Mouse (Mus musculus) kidney, postnatal 0 days (tissue): ENCODE results near the gene Tubal3. TPM values are rescaled to one million over a fixed set of nuclear protein-coding genes. Genes with fewer than 3 reads are reported as not detected.

Experiments
- ATAC-seq: fragments of 200-750 bp; cut with Nextera tagmentation; replicated peaks from 2 replicates; pipeline ENCODE4 v1.8.0; 2017; ENCODE audit warnings: low read depth, moderate number of reproducible peaks, moderate TSS enrichment, moderate library complexity; ENCODE audit not compliant: low FRiP score
- DNase-seq: peaks from one replicate; pipeline ENCODE4 v3.0.0-alpha.2; 2016; ENCODE audit warnings: low spot score
- H3K27ac ChIP-seq: fragments of 300-500 bp; sonication (generic); 2 replicates; pipeline ENCODE4 v1.5.1; 2014; ENCODE audit warnings: mild to moderate bottlenecking
- H3K27me3 ChIP-seq: fragments of 300-500 bp; sonication (generic); 2 replicates; pipeline ENCODE4 v1.6.1; 2014; ENCODE audit warnings: low read length, mixed read lengths; ENCODE audit not compliant: insufficient read depth
- H3K36me3 ChIP-seq: fragments of 300-500 bp; sonication (generic); 2 replicates; pipeline ENCODE4 v1.6.1; 2014; ENCODE audit warnings: low read length, mixed read lengths; ENCODE audit not compliant: insufficient read depth
- H3K4me1 ChIP-seq: fragments of 300-500 bp; sonication (generic); replicated peaks from 2 replicates; pipeline ENCODE4 v1.6.1; 2014; ENCODE audit warnings: antibody characterized with exemption, low read length, mixed read lengths; ENCODE audit not compliant: insufficient read depth
- H3K4me2 ChIP-seq: fragments of 300-500 bp; sonication (generic); 2 replicates; pipeline ENCODE4 v1.6.1; 2014; ENCODE audit warnings: mild to moderate bottlenecking, low read length, moderate library complexity, mixed read lengths
- H3K4me3 ChIP-seq: fragments of 300-500 bp; sonication (generic); replicated peaks from 2 replicates; pipeline ENCODE4 v1.5.1; 2014; ENCODE audit warnings: low read depth, low read length
- H3K9ac ChIP-seq: fragments of 300-500 bp; sonication (generic); 2 replicates; pipeline ENCODE4 v1.6.1; 2014; ENCODE audit warnings: low read depth, low read length
- H3K9me3 ChIP-seq: fragments of 300-500 bp; sonication (generic); replicated peaks from 2 replicates; pipeline ENCODE4 v1.6.1; 2016; ENCODE audit warnings: low read length, inconsistent platforms, mixed read lengths
- CTCF ChIP-seq: IDR thresholded peaks from 2 replicates; pipeline ENCODE4 v1.5.1; 2016; ENCODE audit warnings: antibody characterized with exemption, low read depth, mild to moderate bottlenecking, moderate library complexity
- WGBS: fragments of 180-500 bp; shearing (Covaris S2); extraction: QIAGEN DNeasy Blood & Tissue Kit; methylation state at CpG from one replicate; pipeline ENCODE4 v1.1.7; 2014; 5-methylcytosine and 5-hydroxymethylcytosine counted together
- polyA plus RNA-seq: library from polyadenylated mRNA; unstranded; fragments of >200 nt; fragmentation: Nextera tagmentation; extraction: Ambion mirVana; gene quantifications from 2 replicates; pipeline ENCODE4 v1.2.1, GENCODE M21; 2015

Gene Tubal3
- polyA plus RNA-seq, 1 experiment from 2014 or later = not detected

GRCm38 (mm10) chr13:3886663-3887062, 31.4 kb upstream of the Tubal3 start:
- no peaks in the 10 kb centered on the region; the same call in 1 of the 2 replicates for H3K4me1 ChIP-seq
- 94% methylated on average over 7 of the region's 7 CpGs for WGBS
- no peaks in the 10 kb centered on the region for H3K9me3 ChIP-seq
- H3K27ac ChIP-seq = no peak overlapping the region
- H3K4me3 ChIP-seq = no peak overlapping the region
- no peak for TF ChIP-seq CTCF
- H3K9ac ChIP-seq = no peak overlapping the region
- peaks cover 47% of the 10 kb centered on the region for H3K36me3 ChIP-seq
- no peak overlapping the region for H3K4me2 ChIP-seq
- H3K27me3 ChIP-seq = no peaks in the 10 kb centered on the region
- DNase-seq (no peak), ATAC-seq (no peak)

GRCm38 (mm10) chr13:3889111-3889510, 29.0 kb upstream of the Tubal3 start:
- no peak overlapping the region for H3K4me2 ChIP-seq
- DNase-seq (no peak), ATAC-seq (no peak)
- WGBS = 91% methylated on average over 3 of the region's 3 CpGs
- no peak overlapping the region for H3K9ac ChIP-seq
- no peaks in the 10 kb centered on the region for H3K27me3 ChIP-seq
- no peak overlapping the region for H3K27ac ChIP-seq
- no peak for TF ChIP-seq CTCF
- H3K9me3 ChIP-seq = no peaks in the 10 kb centered on the region
- H3K36me3 ChIP-seq = peaks cover 42% of the 10 kb centered on the region
- H3K4me1 ChIP-seq = no peaks in the 10 kb centered on the region; the same call in 1 of the 2 replicates
- no peak overlapping the region for H3K4me3 ChIP-seq

- ATAC-seq = no peak
- Histone ChIP-seq H3K4me1 (no peaks in the 10 kb centered on the region; the same call in 1 of the 2 replicates), H3K36me3 (peaks cover 32% of the 10 kb centered on the region), H3K27ac (0 out of 2 replicates have a peak overlapping the region, but pooled peaks have one; percentile 31), H3K4me2 (no peak overlapping the region), H3K27me3 (no peaks in the 10 kb centered on the region), H3K4me3 (no peak overlapping the region), H3K9ac (no peak overlapping the region), H3K9me3 (no peaks in the 10 kb centered on the region)
- WGBS = 34% methylated on average over 8 of the region's 8 CpGs
- DNase-seq = peak; percentile 14
- TF ChIP-seq CTCF = no peak
Observed at GRCm38 (mm10) chr13:3890061-3890460, 28.0 kb upstream of the Tubal3 start.

- Histone ChIP-seq H3K4me3 (peak overlapping the region; percentile 44), H3K9me3 (no peaks in the 10 kb centered on the region), H3K27me3 (no peaks in the 10 kb centered on the region), H3K4me1 (no peaks in the 10 kb centered on the region; the same call in 1 of the 2 replicates), H3K9ac (peak overlapping the region; percentile 63; the same call in 1 of the 2 replicates), H3K4me2 (peak overlapping the region; percentile 54), H3K27ac (peak overlapping the region; percentile 51), H3K36me3 (peaks cover 19% of the 10 kb centered on the region)
- peak; percentile 43 for ATAC-seq
- WGBS = 31% methylated on average over 8 of the region's 8 CpGs
- TF ChIP-seq CTCF = no peak
- DNase-seq = peak; percentile 39
Observed at GRCm38 (mm10) chr13:3891479-3892087, 26.5 kb upstream of the Tubal3 start.

GRCm38 (mm10) chr13:3892601-3893000, 25.5 kb upstream of the Tubal3 start:
- 18% methylated on average over 7 of the region's 7 CpGs for WGBS
- ATAC-seq = no peak
- TF ChIP-seq CTCF = no peak
- Histone ChIP-seq H3K4me1 (no peaks in the 10 kb centered on the region; the same call in 1 of the 2 replicates), H3K4me2 (peak overlapping the region; percentile 54), H3K36me3 (peaks cover 9% of the 10 kb centered on the region), H3K9ac (peak overlapping the region; percentile 63; the same call in 1 of the 2 replicates), H3K9me3 (no peaks in the 10 kb centered on the region), H3K27me3 (no peaks in the 10 kb centered on the region), H3K4me3 (peak overlapping the region; percentile 44), H3K27ac (0 out of 2 replicates have a peak overlapping the region, but pooled peaks have one; percentile 51)
- DNase-seq = peak; percentile 25

GRCm38 (mm10) chr13:3893126-3893734, 24.8 kb upstream of the Tubal3 start:
- WGBS = under 1% methylated on average over 35 of the region's 35 CpGs
- Histone ChIP-seq H3K4me1 (no peaks in the 10 kb centered on the region; the same call in 1 of the 2 replicates), H3K27me3 (no peaks in the 10 kb centered on the region), H3K27ac (peak overlapping the region; percentile 38; the same call in 1 of the 2 replicates), H3K4me2 (peak overlapping the region; percentile 54), H3K36me3 (0 out of 2 replicates have a peak, but pooled peaks cover 4% of the 10 kb centered on the region), H3K4me3 (peak overlapping the region; percentile 44), H3K9me3 (no peaks in the 10 kb centered on the region), H3K9ac (peak overlapping the region; percentile 63)
- DNase-seq (peak; percentile 87), ATAC-seq (peak; percentile 97)
- TF ChIP-seq CTCF = peak; percentile 8; the same call in 1 of the 2 replicates
